Mouse (Mus musculus) testis, adult 2 months (tissue): Measurements from ENCODE around the gene Plch2.

Experiments
- CTCF ChIP-seq: fragments of 200-500 bp; IDR thresholded peaks from 2 replicates; pipeline ENCODE4 v1.5.1; 2012; ENCODE audit warnings: low read depth, mild to moderate bottlenecking, inconsistent platforms, low read length, moderate library complexity; ENCODE audit not compliant: control insufficient read depth, insufficient read depth, insufficient replicate concordance
- POLR2A ChIP-seq: fragments of 200-500 bp; IDR thresholded peaks from 2 replicates; pipeline ENCODE4 v1.6.1; 2012; ENCODE audit warnings: low read depth, mild to moderate bottlenecking, inconsistent platforms, low read length, moderate library complexity; ENCODE audit not compliant: control insufficient read depth

DNA sequence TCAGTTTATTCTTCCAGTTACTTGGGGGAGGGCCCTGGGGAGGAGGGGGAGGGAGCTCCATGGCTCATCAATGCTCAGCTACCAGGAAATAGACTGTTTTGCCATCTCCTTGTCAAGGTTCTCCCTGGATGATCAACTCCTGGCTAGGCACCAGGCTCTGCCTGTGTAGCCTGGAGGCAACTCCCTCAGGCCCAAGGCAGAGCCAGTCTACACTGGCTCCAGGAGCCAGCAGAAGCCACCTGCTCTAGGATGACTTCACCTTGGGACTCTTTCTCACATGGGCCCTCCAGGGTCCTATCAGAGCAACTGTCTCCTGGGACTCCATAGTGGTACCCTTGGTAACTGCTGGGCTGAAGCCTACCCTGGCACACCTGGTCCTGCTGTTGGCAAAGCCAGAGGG, 48.5 kb downstream of the Plch2 start:
- TF ChIP-seq CTCF = no peak
- no peak for TF ChIP-seq POLR2A
